Mouse (Mus musculus) heart, embryonic 11.5 days (tissue): ENCODE results near the gene 2610301B20Rik. TPM values are rescaled to one million over a fixed set of nuclear protein-coding genes. Genes with fewer than 3 reads are reported as not detected.

Experiments
- ATAC-seq: fragments of 200-750 bp; cut with Nextera tagmentation; replicated peaks from 2 replicates; pipeline ENCODE4 v1.8.0; 2017; ENCODE audit warnings: moderate library complexity; ENCODE audit not compliant: insufficient number of reproducible peaks, low FRiP score, low TSS enrichment
- H3K27ac ChIP-seq: fragments of 300-500 bp; sonication (generic); 2 replicates; pipeline ENCODE4 v1.5.1; 2014; ENCODE audit warnings: mild to moderate bottlenecking, low read depth, low read length
- H3K27me3 ChIP-seq: fragments of 300-500 bp; sonication (generic); 2 replicates; pipeline ENCODE4 v1.6.1; 2014; ENCODE audit warnings: mild to moderate bottlenecking, low read length, mixed read lengths; ENCODE audit not compliant: control insufficient read depth, insufficient read depth
- H3K36me3 ChIP-seq: fragments of 300-500 bp; sonication (generic); 2 replicates; pipeline ENCODE4 v1.6.1; 2014; ENCODE audit warnings: mild to moderate bottlenecking, low read length, moderate library complexity, mixed read lengths; ENCODE audit not compliant: control insufficient read depth, insufficient read depth
- H3K4me1 ChIP-seq: fragments of 300-500 bp; sonication (generic); 2 replicates; pipeline ENCODE4 v1.6.1; 2014; ENCODE audit warnings: low read length; ENCODE audit not compliant: control insufficient read depth, insufficient read depth
- H3K4me2 ChIP-seq: fragments of 300-500 bp; sonication (generic); 2 replicates; pipeline ENCODE4 v1.6.1; 2014; ENCODE audit warnings: mild to moderate bottlenecking, moderate library complexity
- H3K4me3 ChIP-seq: fragments of 300-500 bp; sonication (generic); 2 replicates; pipeline ENCODE4 v1.5.1; 2014; ENCODE audit warnings: low read depth, low read length
- H3K9ac ChIP-seq: fragments of 300-500 bp; sonication (generic); 2 replicates; pipeline ENCODE4 v1.6.1; 2014; ENCODE audit warnings: mild to moderate bottlenecking, low read depth, low read length, moderate library complexity
- H3K9me3 ChIP-seq: fragments of 300-500 bp; sonication (generic); replicated peaks from 2 replicates; pipeline ENCODE4 v1.6.1; 2016; ENCODE audit warnings: low read length; ENCODE audit not compliant: control insufficient read depth
- WGBS: fragments of 180-500 bp; shearing (Covaris S2); extraction: QIAGEN DNeasy Blood & Tissue Kit; methylation state at CpG from one replicate; pipeline ENCODE4 v1.1.7; 2014; ENCODE audit not compliant: insufficient replicate concordance; 5-methylcytosine and 5-hydroxymethylcytosine counted together
- polyA plus RNA-seq: library from polyadenylated mRNA; unstranded; fragments of >200 nt; fragmentation: Nextera tagmentation; extraction: Ambion mirVana; gene quantifications from 2 replicates; pipeline ENCODE4 v1.2.1, GENCODE M21; 2014

The 2610301B20Rik gene
- polyA plus RNA-seq, 1 experiment from 2014 or later: 24.9 TPM

DNA sequence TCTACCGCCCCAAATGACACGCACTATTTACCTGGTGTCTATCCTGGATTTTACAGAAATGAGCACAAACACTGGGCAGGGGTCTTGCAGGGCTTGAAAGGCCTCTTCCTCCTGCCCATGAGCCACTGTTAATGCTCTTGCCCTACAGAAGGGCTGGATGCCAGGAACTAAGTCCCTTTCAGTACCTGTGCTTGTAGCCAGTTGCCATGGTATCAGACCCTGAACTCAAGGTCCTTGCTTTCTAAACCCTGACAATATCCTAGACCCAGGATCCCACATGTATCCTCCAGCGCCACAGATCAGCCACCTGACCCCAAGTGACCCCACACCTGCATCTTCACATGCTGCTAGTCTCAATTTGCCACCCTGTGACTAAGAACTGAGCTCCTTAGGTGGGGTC lies 39.1 kb downstream of the 2610301B20Rik start:
- Histone ChIP-seq H3K27me3 (no peaks in the 10 kb centered on the region), H3K9me3 (no peaks in the 10 kb centered on the region), H3K4me2 (no peak overlapping the region), H3K4me1 (peaks cover 4% of the 10 kb centered on the region), H3K36me3 (no peaks in the 10 kb centered on the region), H3K4me3 (no peak overlapping the region), H3K27ac (no peak overlapping the region), H3K9ac (no peak overlapping the region)
- WGBS: 87% methylated on average over 3 of the region's 3 CpGs
- ATAC-seq: no peak

DNA sequence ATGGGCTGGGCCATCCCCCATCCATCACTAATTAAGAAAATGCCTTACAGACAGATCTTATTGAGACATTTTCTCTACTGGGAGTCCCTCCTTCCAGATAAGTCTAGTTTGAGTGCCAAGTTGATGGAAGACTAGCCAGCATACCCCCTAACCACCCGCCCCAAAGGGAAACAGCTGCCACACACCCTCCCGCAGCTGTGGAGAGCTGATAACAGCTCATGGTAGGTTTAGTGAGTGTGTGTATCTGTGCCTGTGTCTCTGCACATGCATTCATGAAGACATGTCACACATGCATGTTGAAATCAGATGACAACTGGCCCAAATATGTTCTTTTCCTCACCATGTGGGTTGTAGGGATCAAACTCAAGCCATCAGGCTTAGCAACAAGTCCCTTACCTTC lies 40.5 kb downstream of the 2610301B20Rik start:
- Histone ChIP-seq H3K27me3 (no peaks in the 10 kb centered on the region), H3K36me3 (no peaks in the 10 kb centered on the region), H3K27ac (no peak overlapping the region), H3K4me3 (no peak overlapping the region), H3K4me1 (peaks cover 15% of the 10 kb centered on the region), H3K9ac (no peak overlapping the region), H3K4me2 (no peak overlapping the region), H3K9me3 (no peaks in the 10 kb centered on the region)
- WGBS: 34% methylated on average over 2 of the region's 2 CpGs
- peak; percentile 78 for ATAC-seq

DNA sequence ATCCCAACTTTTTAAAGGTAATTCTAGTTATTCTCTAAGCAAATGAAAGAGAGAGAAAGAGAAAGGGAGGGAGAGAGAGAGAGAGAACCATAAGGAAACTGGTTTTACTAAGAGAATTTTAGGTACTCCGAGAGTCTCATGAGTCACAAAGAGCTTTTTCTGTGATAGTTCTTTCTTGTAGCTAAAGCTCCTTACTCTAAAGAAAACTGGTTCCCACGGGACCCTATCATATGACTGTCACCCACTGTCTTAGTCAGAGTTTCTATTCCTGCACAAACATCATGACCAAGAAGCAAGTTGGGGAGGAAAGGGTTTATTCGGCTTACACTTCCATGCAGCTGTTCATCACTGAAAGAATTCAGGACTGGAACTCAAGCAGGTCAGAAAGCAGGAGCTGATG lies 41.0 kb downstream of the 2610301B20Rik start:
- Histone ChIP-seq H3K9ac (no peak overlapping the region), H3K4me3 (no peak overlapping the region), H3K9me3 (no peaks in the 10 kb centered on the region), H3K27me3 (no peaks in the 10 kb centered on the region), H3K27ac (no peak overlapping the region), H3K36me3 (no peaks in the 10 kb centered on the region), H3K4me2 (no peak overlapping the region), H3K4me1 (peaks cover 15% of the 10 kb centered on the region)
- WGBS: 73% methylated on average over 3 of the region's 3 CpGs
- ATAC-seq: no peak

DNA sequence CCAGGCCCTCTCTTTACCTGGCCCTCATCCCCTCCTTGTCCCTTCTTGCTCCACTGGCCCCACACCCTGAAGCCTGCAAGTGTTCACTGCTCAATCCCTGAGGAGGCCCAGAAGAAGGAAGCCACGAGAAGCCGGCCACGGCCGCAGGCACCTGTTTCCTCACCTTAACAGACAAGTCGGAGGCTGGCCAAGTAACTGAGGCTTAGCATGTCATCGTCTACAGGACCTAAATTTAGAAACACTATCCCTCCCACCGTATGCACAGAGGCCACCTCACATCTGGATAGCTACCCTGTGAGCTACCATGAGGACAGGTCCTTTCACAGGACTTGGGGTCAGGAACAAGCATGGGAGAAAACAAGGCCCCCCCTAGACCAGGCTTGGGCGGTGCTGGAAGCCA lies 44.1 kb downstream of the 2610301B20Rik start:
- H3K4me2 ChIP-seq: no peak overlapping the region
- no peak overlapping the region for H3K9ac ChIP-seq
- no peak overlapping the region for H3K27ac ChIP-seq
- no peak overlapping the region for H3K4me3 ChIP-seq
- 62% methylated on average over 8 of the region's 8 CpGs for WGBS
- peaks cover 15% of the 10 kb centered on the region for H3K4me1 ChIP-seq
- ATAC-seq: no peak
- H3K36me3 ChIP-seq: no peaks in the 10 kb centered on the region
- no peaks in the 10 kb centered on the region for H3K9me3 ChIP-seq
- no peaks in the 10 kb centered on the region for H3K27me3 ChIP-seq

DNA sequence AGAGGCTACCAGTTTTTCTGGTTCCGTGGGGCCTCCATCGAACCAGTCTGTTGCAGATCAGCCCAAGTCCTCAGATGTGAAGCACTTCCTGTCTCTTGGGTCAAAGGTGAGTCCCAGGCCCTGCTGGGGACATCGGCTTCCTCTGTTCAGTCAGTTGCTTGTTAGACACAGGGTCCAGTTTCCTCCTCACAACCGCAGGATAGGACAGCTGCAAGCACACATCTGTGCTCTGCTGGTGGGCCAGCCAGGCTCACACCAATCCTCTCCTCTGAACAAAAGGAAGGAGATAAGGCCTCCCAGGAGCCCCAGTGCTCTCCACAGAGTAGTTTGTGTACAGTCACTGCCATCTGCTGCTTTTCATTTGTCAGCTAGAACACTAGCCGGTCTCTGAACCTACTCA lies 44.8 kb downstream of the 2610301B20Rik start:
- 30% methylated on average over 5 of the region's 5 CpGs for WGBS

DNA sequence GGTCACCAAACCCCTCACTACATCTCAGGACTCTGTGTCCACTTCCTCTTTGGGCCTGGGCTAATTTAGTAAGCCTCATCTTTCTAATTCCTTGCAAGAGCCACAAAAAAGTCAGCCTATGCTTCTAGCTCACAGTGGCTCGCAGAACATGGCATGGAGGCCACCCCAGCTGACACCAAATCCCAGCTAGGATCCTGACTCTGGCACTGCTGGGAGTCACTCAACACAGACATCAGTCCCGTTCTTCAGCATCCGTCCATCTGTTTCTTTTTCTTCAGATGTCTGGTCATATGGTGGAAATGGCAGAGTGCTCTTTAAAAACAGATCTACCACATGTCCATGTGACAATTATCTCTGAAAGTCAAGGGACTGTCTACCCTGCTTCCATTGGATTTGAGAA lies 45.2 kb downstream of the 2610301B20Rik start:
- Histone ChIP-seq H3K27ac (no peak overlapping the region), H3K9me3 (no peaks in the 10 kb centered on the region), H3K9ac (no peak overlapping the region), H3K27me3 (no peaks in the 10 kb centered on the region), H3K4me2 (no peak overlapping the region), H3K36me3 (no peaks in the 10 kb centered on the region), H3K4me3 (no peak overlapping the region), H3K4me1 (peaks cover 15% of the 10 kb centered on the region)
- no peak for ATAC-seq
- WGBS: 83% methylated on average over 3 of the region's 3 CpGs

More for the DNA sequence above, 44.8 kb downstream of the 2610301B20Rik start:
- peak; percentile 39; the same call in 1 of the 2 replicates for ATAC-seq
- Histone ChIP-seq H3K9me3 (no peaks in the 10 kb centered on the region), H3K4me2 (no peak overlapping the region), H3K27ac (no peak overlapping the region), H3K4me1 (peaks cover 15% of the 10 kb centered on the region), H3K9ac (no peak overlapping the region), H3K27me3 (no peaks in the 10 kb centered on the region), H3K4me3 (no peak overlapping the region), H3K36me3 (no peaks in the 10 kb centered on the region)

DNA sequence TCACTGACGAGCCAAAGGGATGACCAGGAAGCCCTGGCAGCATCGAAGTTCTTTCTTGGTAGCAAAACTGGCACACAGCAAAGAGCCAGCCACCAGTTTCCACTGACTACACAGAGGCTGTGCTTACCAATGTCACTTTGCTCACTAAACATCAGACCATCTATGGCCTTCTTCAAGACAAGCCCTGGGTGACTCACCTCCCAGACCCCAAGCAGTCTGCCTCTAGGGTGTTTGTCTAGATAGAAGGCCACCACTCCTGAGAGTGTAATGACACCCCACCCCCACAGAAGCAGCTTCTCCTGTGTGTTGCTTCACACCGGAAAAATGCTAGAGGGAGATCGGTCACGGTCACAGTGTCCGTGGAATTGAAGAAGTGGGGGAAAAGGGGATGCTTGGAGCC lies 45.7 kb downstream of the 2610301B20Rik start:
- Histone ChIP-seq H3K4me2 (no peak overlapping the region), H3K36me3 (no peaks in the 10 kb centered on the region), H3K4me3 (no peak overlapping the region), H3K27me3 (no peaks in the 10 kb centered on the region), H3K9ac (no peak overlapping the region), H3K4me1 (peaks cover 15% of the 10 kb centered on the region), H3K9me3 (no peaks in the 10 kb centered on the region), H3K27ac (no peak overlapping the region)
- WGBS: 85% methylated on average over 6 of the region's 6 CpGs
- ATAC-seq: no peak

DNA sequence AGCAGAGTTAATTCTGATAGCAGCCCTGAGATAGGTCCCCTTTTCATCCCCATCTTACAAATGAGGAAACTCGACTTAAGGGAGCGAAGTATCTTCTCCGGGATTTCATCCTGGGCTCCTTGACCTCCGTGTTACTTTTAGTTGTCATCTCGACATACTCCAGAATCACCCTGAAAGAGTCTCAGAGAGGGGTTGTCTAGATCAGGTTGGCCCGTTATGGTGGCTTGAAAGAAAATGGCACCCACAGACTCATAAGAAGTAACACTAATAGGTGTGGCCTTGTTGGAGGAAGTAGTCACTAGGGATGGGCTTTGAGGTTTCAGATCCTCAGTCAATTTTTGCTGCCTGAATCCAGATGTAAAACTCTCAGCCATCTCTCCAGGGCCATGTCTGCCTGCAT lies 46.3 kb downstream of the 2610301B20Rik start:
- ATAC-seq: no peak
- H3K36me3 ChIP-seq: no peaks in the 10 kb centered on the region
- 85% methylated on average over 6 of the region's 6 CpGs for WGBS
- no peak overlapping the region for H3K9ac ChIP-seq
- H3K27me3 ChIP-seq: no peaks in the 10 kb centered on the region
- no peaks in the 10 kb centered on the region for H3K9me3 ChIP-seq
- H3K4me2 ChIP-seq: no peak overlapping the region
- H3K4me3 ChIP-seq: no peak overlapping the region
- peaks cover 15% of the 10 kb centered on the region for H3K4me1 ChIP-seq
- H3K27ac ChIP-seq: no peak overlapping the region

DNA sequence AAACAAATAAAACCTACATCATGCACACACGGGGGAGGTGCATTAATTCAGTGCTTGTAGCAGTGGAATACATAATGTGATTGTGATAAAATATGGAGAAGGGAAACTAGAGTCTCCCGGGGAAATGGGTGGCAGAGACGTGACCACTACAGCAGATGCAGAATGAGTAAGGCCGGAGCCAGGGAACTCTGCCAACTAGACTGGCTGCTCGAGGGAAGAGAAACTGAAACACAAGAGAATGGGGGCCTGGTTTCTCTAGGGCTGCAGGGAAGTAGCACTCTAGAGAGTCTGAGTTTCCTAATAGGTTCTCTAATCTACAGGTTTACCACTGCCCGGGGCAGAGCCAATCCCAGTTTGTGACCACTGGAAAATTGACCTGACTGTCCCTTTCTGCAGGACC lies 48.9 kb downstream of the 2610301B20Rik start:
- H3K4me1 ChIP-seq: peaks cover 14% of the 10 kb centered on the region

More for the DNA sequence above, 48.9 kb downstream of the 2610301B20Rik start:
- no peak for ATAC-seq
- Histone ChIP-seq H3K36me3 (no peaks in the 10 kb centered on the region), H3K27me3 (no peaks in the 10 kb centered on the region), H3K27ac (no peak overlapping the region), H3K4me3 (no peak overlapping the region), H3K9me3 (no peaks in the 10 kb centered on the region), H3K4me2 (no peak overlapping the region), H3K9ac (no peak overlapping the region)
- 66% methylated on average over 6 of the region's 6 CpGs for WGBS
